Mouse (Mus musculus) MEL (cell line): ENCODE measurements around the gene Cenpb. TPM values are rescaled to one million over a fixed set of nuclear protein-coding genes. Genes with fewer than 3 reads are reported as not detected.

ENCODE experiments used
- DNase-seq: peaks from one replicate; pipeline ENCODE4 v3.0.0; 2011; ENCODE audit warnings: low read depth, low spot score
- H3K27ac ChIP-seq: 2 replicates; pipeline ENCODE4 v1.5.1; 2012; ENCODE audit warnings: low read depth, mild to moderate bottlenecking, control low read depth, low read length, moderate library complexity; ENCODE audit not compliant: control insufficient read depth
- H3K27me3 ChIP-seq, 2 experiments: fragments of 150-350 bp in 1 of 2; sonication (generic) in 1 of 2; 2 replicates each; pipeline ENCODE4 v1.6.1; 2012; ENCODE audit warnings: low read length in 2 of 2, mild to moderate bottlenecking in 2 of 2, improper control_type of control experiment in 1 of 2, moderate library complexity in 1 of 2; ENCODE audit not compliant: insufficient read depth in 2 of 2, control insufficient read depth in 1 of 2
- H3K36me3 ChIP-seq, 2 experiments: 2 replicates each; pipeline ENCODE4 v1.6.1; 2012 to 2014; ENCODE audit warnings: low read length in 2 of 2, improper control_type of control experiment in 1 of 2, inconsistent platforms in 1 of 2, mild to moderate bottlenecking in 1 of 2; ENCODE audit not compliant: insufficient read depth in 2 of 2, control insufficient read depth in 1 of 2
- H3K4me1 ChIP-seq, 2 experiments: fragments of 150-350 bp in 1 of 2; sonication (generic) in 1 of 2; 2 replicates each; pipeline ENCODE4 v1.6.1; 2012; ENCODE audit warnings: low read length in 2 of 2, improper control_type of control experiment in 1 of 2, mild to moderate bottlenecking in 1 of 2; ENCODE audit not compliant: insufficient read depth in 2 of 2, control insufficient read depth in 1 of 2
- H3K4me3 ChIP-seq, 2 experiments: fragments of 150-350 bp in 1 of 2; sonication (generic) in 1 of 2; 2 replicates each; pipeline ENCODE4 v1.5.1; 2012; ENCODE audit warnings: low read depth in 2 of 2, low read length in 2 of 2, mild to moderate bottlenecking in 2 of 2, moderate library complexity in 2 of 2, control low read depth in 1 of 2, improper control_type of control experiment in 1 of 2; ENCODE audit not compliant: control insufficient read depth in 1 of 2, insufficient read depth in 1 of 2
- H3K79me2 ChIP-seq: 2 replicates; pipeline ENCODE4 v1.6.1; 2012; ENCODE audit warnings: mild to moderate bottlenecking, low read length, moderate library complexity; ENCODE audit not compliant: control insufficient read depth, poor library complexity, insufficient read depth
- H3K9ac ChIP-seq: 2 replicates; pipeline ENCODE4 v1.6.1; 2012; ENCODE audit warnings: low read depth, mild to moderate bottlenecking, control low read depth, low read length, moderate library complexity; ENCODE audit not compliant: control insufficient read depth, poor library complexity, severe bottlenecking
- H3K9me3 ChIP-seq: fragments of 150-350 bp; sonication (generic); replicated peaks from 2 replicates; pipeline ENCODE4 v1.6.1; 2012; ENCODE audit warnings: mild to moderate bottlenecking, low read length, improper control_type of control experiment, moderate library complexity; ENCODE audit not compliant: insufficient read depth
- E2F4 ChIP-seq: IDR thresholded peaks from 2 replicates; pipeline ENCODE4 v1.6.1; 2011; ENCODE audit warnings: low read depth, low read length, improper control_type of control experiment, borderline replicate concordance
- EP300 ChIP-seq, 2 experiments: IDR thresholded peaks; 2 replicates each; pipeline ENCODE4 v1.6.1; 2011; ENCODE audit warnings: improper control_type of control experiment in 2 of 2, low read length in 2 of 2, low read depth in 1 of 2, mild to moderate bottlenecking in 1 of 2
- ETS1 ChIP-seq: IDR thresholded peaks from 2 replicates; pipeline ENCODE4 v1.6.1; 2012; ENCODE audit warnings: low read depth, mild to moderate bottlenecking, inconsistent platforms, low read length, improper control_type of control experiment, moderate library complexity
- MAFK ChIP-seq: IDR thresholded peaks from 2 replicates; pipeline ENCODE4 v1.6.1; 2011; ENCODE audit warnings: low read depth, mild to moderate bottlenecking, low read length, improper control_type of control experiment, borderline replicate concordance
- MAX ChIP-seq: IDR thresholded peaks from 2 replicates; pipeline ENCODE4 v1.6.1; 2011; ENCODE audit warnings: low read length, improper control_type of control experiment
- MYC ChIP-seq: IDR thresholded peaks from 2 replicates; pipeline ENCODE4 v1.6.1; 2011; ENCODE audit warnings: low read depth, mild to moderate bottlenecking, low read length, improper control_type of control experiment, moderate library complexity
- POLR2A ChIP-seq, 2 experiments: IDR thresholded peaks; 2 replicates each; pipeline ENCODE4 v1.6.1; 2011 to 2012; ENCODE audit warnings: low read length in 2 of 2, mild to moderate bottlenecking in 2 of 2, control low read depth in 1 of 2, improper control_type of control experiment in 1 of 2, low read depth in 1 of 2, moderate library complexity in 1 of 2; ENCODE audit not compliant: control insufficient read depth in 1 of 2, insufficient read depth in 1 of 2, poor library complexity in 1 of 2
- RCOR1 ChIP-seq: IDR thresholded peaks from 2 replicates; pipeline ENCODE4 v1.6.1; 2012; ENCODE audit warnings: low read depth, mild to moderate bottlenecking, inconsistent platforms, low read length, improper control_type of control experiment
- SIN3A ChIP-seq: IDR thresholded peaks from 2 replicates; pipeline ENCODE4 v1.6.1; 2012; ENCODE audit warnings: low read length, improper control_type of control experiment, inconsistent platforms
- SMC3 ChIP-seq: IDR thresholded peaks from 2 replicates; pipeline ENCODE4 v1.6.1; 2011; ENCODE audit warnings: low read depth, low read length, improper control_type of control experiment
- TCF12 ChIP-seq: IDR thresholded peaks from 2 replicates; pipeline ENCODE4 v1.6.1; 2014; ENCODE audit warnings: low read depth, mild to moderate bottlenecking, inconsistent platforms, low read length, improper control_type of control experiment, moderate library complexity
- UBTF ChIP-seq: IDR thresholded peaks from 2 replicates; pipeline ENCODE4 v1.6.1; 2012; ENCODE audit warnings: low read depth, mild to moderate bottlenecking, inconsistent platforms, low read length, improper control_type of control experiment, moderate library complexity, borderline replicate concordance; ENCODE audit not compliant: insufficient read depth
- USF1 ChIP-seq: IDR thresholded peaks from 2 replicates; pipeline ENCODE4 v1.6.1; 2014; ENCODE audit warnings: low read depth, mild to moderate bottlenecking, inconsistent platforms, low read length, improper control_type of control experiment, moderate library complexity
- USF2 ChIP-seq, 2 experiments: IDR thresholded peaks; 2 replicates each; pipeline ENCODE4 v1.6.1; 2011 to 2012; ENCODE audit warnings: improper control_type of control experiment in 2 of 2, low read length in 2 of 2, borderline replicate concordance in 1 of 2, inconsistent platforms in 1 of 2, low read depth in 1 of 2, mild to moderate bottlenecking in 1 of 2; ENCODE audit not compliant: insufficient read depth in 1 of 2
- ZMIZ1 ChIP-seq: IDR thresholded peaks from 2 replicates; pipeline ENCODE4 v1.6.1; 2012; ENCODE audit warnings: low read depth, mild to moderate bottlenecking, inconsistent platforms, low read length, improper control_type of control experiment, moderate library complexity
- ZNF384 ChIP-seq: IDR thresholded peaks from 2 replicates; pipeline ENCODE4 v1.6.1; 2012; ENCODE audit warnings: low read depth, mild to moderate bottlenecking, inconsistent platforms, low read length, improper control_type of control experiment
- polyA plus RNA-seq, 2 experiments: library from polyadenylated mRNA; stranded (reverse) in 1 of 2; unstranded in 1 of 2; fragments of >175 nt in 1 of 2; fragments of >200 nt in 1 of 2; gene quantifications; 2 replicates each; pipeline versions ENCODE4 v1.2.1 to v1.2.4; 2012; ENCODE audit warnings: low replicate concordance in 2 of 2, low read depth in 1 of 2; ENCODE audit not compliant: insufficient read length in 2 of 2, insufficient read depth in 1 of 2, missing spikeins in 1 of 2
- total RNA-seq: library from RNA; depleted of rRNA; stranded (reverse); fragments of 300-350 nt; gene quantifications from 2 replicates; pipeline ENCODE4 v1.2.3, GENCODE M21; 2012

Gene Cenpb
- total and polyA plus RNA-seq, 3 experiments: 24.3 to 34.9 TPM; not detected in 1

DNA sequence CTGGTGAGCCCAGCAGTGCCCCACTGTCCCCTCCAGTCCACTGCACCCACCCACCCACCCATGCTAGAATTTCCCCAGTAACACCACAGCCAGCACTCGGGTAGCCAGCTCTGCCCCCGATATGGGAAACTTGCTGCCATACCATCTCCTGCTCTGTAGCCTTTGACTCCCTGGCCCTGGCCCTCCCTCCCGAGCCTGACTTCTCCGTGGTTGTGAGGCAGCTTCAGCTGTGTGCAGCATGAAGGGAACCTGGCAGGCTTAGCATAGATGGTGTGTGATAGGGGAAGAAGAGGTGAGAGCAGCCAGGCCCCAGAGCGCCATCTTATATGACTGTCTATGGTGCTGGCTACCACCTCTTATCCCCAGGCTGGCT, 39.3 kb downstream of the Cenpb start:
- Histone ChIP-seq H3K4me3 (no peak overlapping the region), H3K36me3 (peaks cover 0 to 7% of the 10 kb centered on the region in 2 experiments; a peak in 2 of 4 replicates), H3K4me1 (peaks cover 10 to 21% of the 10 kb centered on the region in 2 experiments), H3K9me3 (no peaks in the 10 kb centered on the region), H3K79me2 (no peaks in the 10 kb centered on the region), H3K9ac (no peak overlapping the region), H3K27me3 (no peaks in the 10 kb centered on the region), H3K27ac (no peak overlapping the region)
- TF ChIP-seq UBTF: no peak
- no peak for TF ChIP-seq ETS1
- no peak for TF ChIP-seq RCOR1
- no peak for TF ChIP-seq ZNF384
- TF ChIP-seq EP300 (IDR thresholded peaks at IDR 0.05; ENCODE audit: low read depth in 1 of 2, low read length in 2 of 2): no peak
- no peak for TF ChIP-seq SIN3A
- TF ChIP-seq USF1: no peak
- no peak for TF ChIP-seq SMC3
- no peak for TF ChIP-seq ZMIZ1
- no peak for TF ChIP-seq TCF12
- no peak for TF ChIP-seq E2F4
- TF ChIP-seq MAX: no peak
- no peak for TF ChIP-seq MAFK
- no peak for TF ChIP-seq USF2 (IDR thresholded peaks at IDR 0.05; ENCODE audit: borderline replicate concordance in 1 of 2, insufficient read depth in 1 of 2, low read depth in 1 of 2, low read length in 2 of 2)
- DNase-seq: no peak

DNA sequence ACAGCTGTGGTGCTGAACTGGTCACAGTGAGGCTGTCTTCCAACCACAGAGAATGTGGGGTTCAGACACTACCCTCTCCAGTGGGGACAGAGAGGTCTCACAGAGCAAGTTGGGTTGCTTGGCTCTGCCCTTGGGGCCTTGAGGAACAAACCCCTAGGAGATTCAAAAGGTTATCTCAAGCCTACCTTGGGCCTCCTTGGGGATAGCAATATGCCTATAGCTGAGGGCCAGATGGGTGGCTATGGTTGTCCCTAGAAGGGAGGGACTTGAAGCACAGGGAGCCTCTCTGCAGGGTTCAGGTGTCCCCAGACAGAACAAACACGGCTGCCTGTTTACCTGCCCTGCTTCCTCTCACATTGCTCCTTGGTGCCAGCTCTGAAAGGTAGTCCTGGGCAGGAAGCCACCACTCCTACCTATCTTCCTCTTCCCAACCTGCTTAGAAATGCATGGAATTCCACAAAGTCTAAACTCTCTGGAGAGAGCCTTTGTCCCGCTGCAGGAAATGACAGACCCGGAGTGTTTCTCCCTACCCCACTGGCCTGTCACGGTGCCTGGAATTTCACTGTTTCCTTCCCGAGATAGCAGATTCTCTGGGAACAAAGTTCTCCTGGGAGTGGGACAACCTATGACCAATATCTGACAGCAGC, 39.9 kb downstream of the Cenpb start:
- Histone ChIP-seq H3K4me1 (peaks cover 10 to 24% of the 10 kb centered on the region in 2 experiments), H3K27ac (no peak overlapping the region), H3K79me2 (no peaks in the 10 kb centered on the region), H3K9me3 (no peaks in the 10 kb centered on the region), H3K27me3 (no peaks in the 10 kb centered on the region), H3K4me3 (no peak overlapping the region), H3K9ac (no peak overlapping the region), H3K36me3 (peaks cover 0 to 7% of the 10 kb centered on the region in 2 experiments; a peak in 2 of 4 replicates)
- TF ChIP-seq SIN3A: no peak
- TF ChIP-seq MYC: no peak
- no peak for TF ChIP-seq EP300 (IDR thresholded peaks at IDR 0.05; ENCODE audit: low read depth in 1 of 2, low read length in 2 of 2)
- no peak for TF ChIP-seq POLR2A (IDR thresholded peaks at IDR 0.05; ENCODE audit: control insufficient read depth in 1 of 2, insufficient read depth in 1 of 2, low read depth in 1 of 2, low read length in 2 of 2, poor library complexity in 1 of 2)
- no peak for DNase-seq
